Mouse (Mus musculus) G1E (cell line): ENCODE results near the gene Gcnt1.

Experiments
- CTCF ChIP-seq: IDR thresholded peaks from 2 replicates; pipeline ENCODE4 v1.5.1; 2012; ENCODE audit warnings: low read depth, low read length, inconsistent platforms, mixed read lengths
- POLR2AphosphoS5 ChIP-seq: IDR thresholded peaks from 2 replicates; pipeline ENCODE4 v1.6.1; 2012; ENCODE audit warnings: low read depth, low read length, inconsistent platforms; ENCODE audit not compliant: insufficient replicate concordance

GRCm38 (mm10) chr19:17313766-17314165 lies 58.9 kb downstream of the Gcnt1 start:
- TF ChIP-seq CTCF, result no peak
- TF ChIP-seq POLR2AphosphoS5, result no peak
